Mouse (Mus musculus) heart, postnatal 14 days (tissue): Measurements from ENCODE around the gene Per1. TPM values are rescaled to one million over a fixed set of nuclear protein-coding genes. Genes with fewer than 3 reads are reported as not detected.

ENCODE experiments used
- DNase-seq, 2 experiments: peaks; one replicate each; pipeline ENCODE4 v3.0.0; 2021 to 2022
- intact Hi-C: fragments of 180-260 bp; cut with DNase I; formaldehyde crosslinking; loops from one replicate; pipeline ENCODE4 v1.15.1; 2025
- long read RNA-seq, 2 experiments: library from polyadenylated mRNA; stranded (forward); transcript quantifications; one replicate each; pipeline ENCODE4 v2.0.0; 2021
- total RNA-seq, 2 experiments: library from RNA; stranded (reverse); gene quantifications; 2 replicates each; pipeline ENCODE4 v1.2.3; 2021

The Per1 gene
- 100 to 1,000 TPM; 100 to 103 TPM for total RNA-seq
- long read RNA-seq, experiment 1, partial matches to known transcripts: 14 of 19 reads
- long read RNA-seq, experiment 1, other reads (novel, unspliced or antisense): 4 of 19 reads
- long read RNA-seq, experiment 2, partial matches to known transcripts: 4 of 5 reads
- long read RNA-seq, experiment 2, other reads (novel, unspliced or antisense): 0 of 5 reads

DNA sequence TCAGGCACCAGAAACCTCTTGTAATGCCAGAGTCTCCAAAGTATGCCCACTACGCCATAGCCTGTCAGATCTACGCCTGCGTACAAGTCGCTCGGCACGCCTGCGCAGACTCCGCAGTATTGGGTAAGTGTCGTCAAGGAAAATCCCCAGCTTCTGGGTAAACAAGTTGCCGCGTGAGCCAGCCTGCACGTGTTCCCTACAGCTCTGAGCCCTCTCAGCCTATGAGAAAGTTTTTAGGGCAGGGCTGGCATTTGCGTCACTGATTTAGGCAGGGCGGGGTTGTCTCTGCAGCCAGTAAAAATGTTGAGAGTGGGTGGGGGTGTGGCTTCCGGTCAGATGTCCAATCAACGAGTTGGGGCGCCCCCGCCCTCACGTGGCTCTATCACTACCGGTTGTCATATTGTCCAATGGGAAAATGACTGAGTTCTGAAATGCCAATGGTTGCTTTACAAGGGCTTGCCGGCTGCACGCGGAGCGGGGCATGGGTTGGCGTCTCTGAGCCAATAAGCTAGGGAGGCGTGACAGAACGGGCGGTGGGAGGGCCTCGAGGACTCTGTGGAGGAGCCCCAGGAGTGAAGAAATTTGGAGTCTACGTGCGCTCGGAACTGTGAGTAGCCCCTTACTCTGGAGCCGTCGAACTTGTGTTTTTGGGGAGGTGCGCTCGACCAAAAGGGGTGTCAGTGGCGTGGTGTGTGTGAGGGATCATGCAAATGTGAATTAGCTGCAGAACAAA lies at the start of gene Per1:
Per1 (plus strand) TSS at position 521 of the 733 bp plus-strand sequence.
- intact Hi-C loops: loop anchor here (10.0 kb wide), 1 partner anchor 320 kb away; the partner anchor contains the start of gene Kdm6b

GRCm38 (mm10) chr11:69045531-69046394 lies 49.3 kb upstream of the Per1 start, which contains the start of gene Aurkb:
Aurkb (plus strand) TSS chr11:69045647.
- intact Hi-C loops: no loop called here
- DNase-seq: peak; percentile 82 to 87

More for the DNA sequence above, at the start of gene Per1:
- DNase-seq: peak; percentile 96 to 97

DNA sequence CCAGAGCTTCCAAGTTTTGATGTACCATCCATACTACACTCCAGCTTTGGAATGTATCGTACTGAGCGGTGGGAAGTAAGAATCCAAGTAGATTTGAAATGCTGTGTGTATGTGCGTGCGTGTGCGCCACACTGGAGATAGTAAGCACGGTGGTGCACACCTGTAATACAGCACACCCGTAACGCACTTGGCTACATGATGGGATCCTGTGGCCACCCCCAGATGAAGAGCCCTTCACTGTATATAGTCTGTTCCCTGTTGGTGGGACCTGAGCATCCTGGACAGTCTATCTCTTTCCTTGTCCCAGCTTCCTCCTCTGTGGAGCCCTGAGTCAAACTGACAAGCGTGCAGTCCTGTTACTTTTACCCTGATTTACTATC lies 48.6 kb upstream of the Per1 start:
- DNase-seq: no peak
- intact Hi-C loops: no loop called here

GRCm38 (mm10) chr11:69047592-69047991 lies 47.4 kb upstream of the Per1 start:
- DNase-seq: no peak
- intact Hi-C loops: no loop called here

GRCm38 (mm10) chr11:69048151-69048550 lies 46.9 kb upstream of the Per1 start:
- intact Hi-C loops: no loop called here
- DNase-seq: no peak

- intact Hi-C loops: no loop called here
- DNase-seq: no peak
Observed at GRCm38 (mm10) chr11:69050748-69051147, 44.3 kb upstream of the Per1 start.

GRCm38 (mm10) chr11:69051771-69052170 lies 43.2 kb upstream of the Per1 start:
- no peak for DNase-seq
- intact Hi-C loops: no loop called here

DNA sequence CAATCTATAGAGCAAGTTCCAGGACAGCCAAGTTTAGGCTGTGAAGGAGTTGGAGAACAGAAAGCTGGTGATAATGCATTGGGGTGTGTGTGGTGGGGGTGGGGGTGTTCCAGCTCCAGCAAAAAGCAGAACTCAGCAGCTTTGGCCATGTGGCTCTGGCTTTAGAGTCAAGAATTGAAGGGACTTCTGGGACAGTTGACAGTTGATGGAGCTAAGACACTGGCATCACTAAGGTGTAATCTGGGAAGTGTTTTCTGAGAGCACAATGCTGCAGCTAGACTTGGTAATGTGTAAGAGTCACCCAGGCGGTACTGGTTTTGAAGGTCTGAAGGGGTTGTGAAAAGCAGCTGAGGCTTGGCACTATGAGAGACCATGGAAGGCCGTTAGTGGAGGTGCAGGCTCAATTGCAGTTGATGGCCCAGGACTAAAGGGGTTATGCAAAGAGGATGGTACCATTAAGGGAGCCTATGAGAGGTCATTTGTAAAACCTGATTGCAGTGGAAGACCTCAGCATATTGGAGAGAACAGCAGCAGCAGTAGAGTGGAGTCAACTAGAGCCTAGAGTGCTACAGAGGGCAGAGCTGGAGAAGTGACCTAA lies 42.1 kb upstream of the Per1 start:
- DNase-seq: no peak
- intact Hi-C loops: no loop called here

- DNase-seq: no peak
- intact Hi-C loops: no loop called here
Observed at GRCm38 (mm10) chr11:69053848-69054247, 41.2 kb upstream of the Per1 start.

GRCm38 (mm10) chr11:69058265-69058664 lies 36.8 kb upstream of the Per1 start:
- intact Hi-C loops: no loop called here
- no peak for DNase-seq

DNA sequence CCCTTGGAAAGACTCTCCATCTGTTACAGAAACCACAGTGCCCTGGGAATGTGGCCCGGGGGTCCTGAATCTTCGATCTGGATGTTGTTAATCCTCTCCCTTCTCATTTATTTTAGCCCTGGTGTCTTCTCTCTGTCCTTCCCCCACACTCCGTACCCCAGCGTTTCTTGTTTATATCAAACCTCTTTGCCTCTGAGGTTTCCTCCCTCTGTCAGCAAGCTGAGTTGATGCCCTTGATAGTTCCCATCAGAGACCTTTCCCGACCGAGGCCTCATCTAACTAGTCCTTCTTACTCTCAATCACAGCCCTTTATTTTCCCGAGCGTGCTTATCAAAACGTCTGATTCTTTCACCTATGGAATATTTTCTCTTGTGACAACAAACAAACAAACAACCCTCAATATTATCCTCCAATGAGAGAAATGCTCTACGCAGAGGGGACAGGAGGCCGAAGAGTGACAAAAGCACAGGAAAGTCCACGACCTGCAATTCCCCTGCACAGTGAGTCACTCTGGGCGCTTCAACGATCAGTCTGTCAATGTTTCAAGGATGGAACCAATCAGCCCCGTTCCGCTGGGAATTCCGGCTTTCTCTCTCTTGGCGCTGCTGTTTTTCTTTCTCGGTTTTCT lies 36.2 kb upstream of the Per1 start:
- no peak for DNase-seq
- intact Hi-C loops: no loop called here

DNA sequence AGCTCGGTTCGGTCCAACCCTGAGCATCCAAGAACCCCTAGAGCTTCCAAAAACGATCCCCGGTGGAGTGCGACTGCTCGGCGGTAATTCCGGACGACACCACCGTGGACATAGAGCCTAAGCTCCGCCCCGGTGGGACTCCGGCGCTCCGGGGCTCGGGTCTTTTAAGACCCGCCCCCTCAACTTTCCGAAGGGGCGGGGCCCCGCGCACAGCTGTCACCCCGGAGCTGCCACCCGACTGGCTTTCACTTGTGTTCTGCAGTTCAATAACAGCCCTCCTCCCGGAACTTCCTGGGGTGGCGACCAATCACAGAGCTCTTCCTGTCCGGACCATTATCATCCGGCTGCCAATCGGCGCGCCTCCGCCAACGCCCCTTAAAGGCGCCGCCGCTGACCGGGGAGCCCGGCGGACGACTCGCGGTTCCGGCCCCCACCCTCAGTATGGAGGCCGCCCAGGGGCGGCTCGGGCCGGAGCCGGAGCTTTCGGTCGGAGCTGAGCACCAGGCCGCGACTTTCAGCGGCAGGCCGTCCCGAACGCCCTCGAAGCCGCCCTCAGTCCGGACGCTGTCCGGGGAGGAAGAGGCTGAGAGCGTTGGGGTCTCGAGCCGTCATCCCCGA lies 35.6 kb upstream of the Per1 start, which contains the start of gene Borcs6:
Borcs6 (plus strand) TSS at position 361 of the 618 bp plus-strand sequence.
- intact Hi-C loops: no loop called here
- DNase-seq: peak; percentile 94 to 95

GRCm38 (mm10) chr11:69059975-69060411 lies 35.0 kb upstream of the Per1 start:
- intact Hi-C loops: no loop called here

GRCm38 (mm10) chr11:69060448-69061254 lies 34.4 kb upstream of the Per1 start:
- intact Hi-C loops: no loop called here
- peak; percentile 36 to 39 for DNase-seq

More at GRCm38 (mm10) chr11:69059975-69060411, 35.0 kb upstream of the Per1 start:
- DNase-seq: peak in 1 of 2 experiments; percentile 66

- no peak for DNase-seq
- intact Hi-C loops: no loop called here
Observed at GRCm38 (mm10) chr11:69061255-69061912, 33.6 kb upstream of the Per1 start.

GRCm38 (mm10) chr11:69062194-69062760 lies 32.7 kb upstream of the Per1 start:
- intact Hi-C loops: loop anchor here (1.0 kb wide), 1 partner anchor 21 kb away; no protein-coding TSS in a partner anchor
- DNase-seq: peak; percentile 78 to 79

DNA sequence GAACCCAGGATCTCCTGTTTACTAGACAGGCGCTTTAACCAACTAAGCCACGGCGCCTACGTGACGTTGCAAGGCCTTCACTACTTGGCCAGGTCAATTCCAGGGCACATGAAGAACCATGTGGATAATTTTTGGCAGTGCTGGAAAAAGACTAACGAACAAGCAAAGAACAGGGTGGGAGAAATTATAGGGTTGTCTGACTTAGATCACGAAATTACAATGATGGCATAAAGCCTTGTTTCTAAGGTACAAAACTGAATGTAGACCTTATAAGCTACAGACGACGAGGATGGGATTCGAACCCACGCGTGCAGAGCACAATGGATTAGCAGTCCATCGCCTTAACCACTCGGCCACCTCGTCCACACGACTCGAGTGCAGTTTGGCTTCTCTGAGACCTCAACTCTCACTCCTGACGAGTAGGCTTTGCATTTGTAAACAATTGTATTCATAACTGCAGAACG lies 32.2 kb upstream of the Per1 start:
- intact Hi-C loops: loop anchor here (1.0 kb wide), 2 partner anchors 21 to 61 kb away; no protein-coding TSS in a partner anchor
- DNase-seq: peak; percentile 95 to 97
